Mouse (Mus musculus) urinary bladder, postnatal 10 days (tissue): ENCODE data around the gene Tbc1d22b.
"Not testable (repeated sequence)": the region's sequence is repeated elsewhere in the genome, so short reads cannot be mapped to it uniquely, and the experiment has no call there.

ENCODE experiments used
- DNase-seq: peaks from one replicate; pipeline ENCODE4 v3.0.0; 2022; ENCODE audit warnings: low spot score

Tbc1d22b gene

GRCm38 (mm10) chr17:29595891-29596770, 46.5 kb downstream of the Tbc1d22b start:
- no peak for DNase-seq

GRCm38 (mm10) chr17:29596771-29597132, 47.2 kb downstream of the Tbc1d22b start:
- DNase-seq: no peak

- DNase-seq: no peak
These were observed 49.5 kb downstream of the Tbc1d22b start for GRCm38 (mm10) chr17:29599051-29599450.

GRCm38 (mm10) chr17:29599537-29599936, 50.0 kb downstream of the Tbc1d22b start:
- DNase-seq: no peak

GRCm38 (mm10) chr17:29601391-29601790, 51.8 kb downstream of the Tbc1d22b start:
- no peak for DNase-seq

GRCm38 (mm10) chr17:29603283-29603682, 53.7 kb downstream of the Tbc1d22b start:
- no peak for DNase-seq

GRCm38 (mm10) chr17:29613453-29613852, 63.9 kb downstream of the Tbc1d22b start:
- not testable (repeated sequence) for DNase-seq

- peak; percentile 76 for DNase-seq
These were observed 64.8 kb downstream of the Tbc1d22b start, which contains the start of the genes Rnf8 and Gm28043 for GRCm38 (mm10) chr17:29614115-29615023. Gene Rnf8 (plus strand): TSS chr17:29614790. Gene Gm28043 (plus strand): TSS chr17:29614876.

GRCm38 (mm10) chr17:29615024-29615551, 65.5 kb downstream of the Tbc1d22b start:
- no peak for DNase-seq

GRCm38 (mm10) chr17:29615616-29616015, 66.0 kb downstream of the Tbc1d22b start:
- DNase-seq: no peak

- DNase-seq: no peak
These were observed 69.6 kb downstream of the Tbc1d22b start for GRCm38 (mm10) chr17:29619231-29619630.

GRCm38 (mm10) chr17:29623488-29623887, 73.9 kb downstream of the Tbc1d22b start:
- DNase-seq: no peak

GRCm38 (mm10) chr17:29627285-29627684, 77.7 kb downstream of the Tbc1d22b start:
- no peak for DNase-seq

GRCm38 (mm10) chr17:29628946-29629345, 79.4 kb downstream of the Tbc1d22b start:
- no peak for DNase-seq

GRCm38 (mm10) chr17:29629620-29630019, 80.0 kb downstream of the Tbc1d22b start:
- no peak for DNase-seq

GRCm38 (mm10) chr17:29632312-29632711, 82.7 kb downstream of the Tbc1d22b start:
- no peak for DNase-seq

GRCm38 (mm10) chr17:29635492-29635891, 85.9 kb downstream of the Tbc1d22b start:
- DNase-seq: no peak

- DNase-seq: no peak
These were observed 86.5 kb downstream of the Tbc1d22b start for GRCm38 (mm10) chr17:29636118-29636517.

- no peak for DNase-seq
These were observed 87.8 kb downstream of the Tbc1d22b start for GRCm38 (mm10) chr17:29637377-29637776.

GRCm38 (mm10) chr17:29637895-29638294, 88.3 kb downstream of the Tbc1d22b start:
- DNase-seq: no peak

- no peak for DNase-seq
These were observed 91.4 kb downstream of the Tbc1d22b start for GRCm38 (mm10) chr17:29640971-29641370.

- no peak for DNase-seq
These were observed 92.6 kb downstream of the Tbc1d22b start for GRCm38 (mm10) chr17:29642219-29642618.
